Mouse (Mus musculus) liver, embryonic 14.5 days (tissue): ENCODE results near the gene Gon4l.

Source experiments
- CTCF ChIP-seq: IDR thresholded peaks from 2 replicates; pipeline ENCODE4 v1.5.1; 2016; ENCODE audit warnings: antibody characterized with exemption, low read depth, control low read depth
- EP300 ChIP-seq: IDR thresholded peaks from 2 replicates; pipeline ENCODE4 v1.6.1; 2016; ENCODE audit warnings: antibody characterized with exemption, low read depth

DNA sequence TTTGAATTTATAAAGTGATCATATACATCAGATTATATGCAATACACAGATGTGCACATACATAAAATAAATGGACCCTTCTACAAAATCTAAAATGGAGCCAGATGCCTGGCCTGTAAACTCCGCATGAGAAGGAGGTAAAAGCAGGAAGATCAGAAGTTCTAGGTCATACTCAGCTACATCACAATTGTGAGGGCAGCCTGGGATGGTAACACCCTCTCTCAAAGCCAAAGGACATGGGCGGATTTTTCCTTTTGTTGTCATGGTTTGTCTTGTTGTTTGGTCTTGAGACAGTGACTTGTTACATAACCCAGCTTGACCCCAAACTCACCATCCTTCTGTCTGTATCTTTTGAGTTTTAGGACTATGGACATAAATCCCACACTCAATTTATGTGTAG is 70.7 kb downstream of the Gon4l start:
- no peak for TF ChIP-seq EP300
- no peak for TF ChIP-seq CTCF
